Mouse (Mus musculus) cerebellum, adult 9-10 months (tissue): Measurements from ENCODE around the gene Usf1.

Experiments used
- DNase-seq: peaks from one replicate; pipeline ENCODE4 v3.0.0; 2022

Gene Usf1

DNA sequence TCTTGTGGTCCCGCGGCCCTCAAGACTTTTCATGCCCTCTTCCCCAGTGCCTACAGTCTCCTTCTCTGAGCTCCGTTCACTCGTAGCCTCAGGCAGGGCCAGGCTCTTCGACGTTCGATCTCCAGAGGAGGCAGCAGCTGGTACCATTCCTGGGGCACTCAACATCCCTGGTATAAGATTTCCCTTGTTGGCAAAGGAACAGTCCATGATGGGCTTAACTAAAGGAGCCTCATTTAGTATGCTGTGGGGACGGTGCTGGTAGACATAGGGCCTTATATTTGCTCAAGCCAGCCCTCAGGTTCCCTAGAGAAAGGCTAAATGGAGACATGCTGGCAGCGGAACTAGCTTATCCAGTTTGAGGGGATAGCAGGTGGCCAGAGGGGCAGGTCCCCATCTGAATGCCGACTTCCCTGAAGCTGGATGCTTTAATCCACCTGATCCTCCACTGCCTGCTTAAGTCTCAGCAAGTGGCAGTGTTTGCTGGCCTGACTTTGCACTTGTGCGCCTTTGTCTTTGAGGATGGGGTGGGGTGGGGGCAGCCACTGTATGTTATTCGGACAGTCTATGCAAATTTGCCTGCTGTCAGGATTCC is 8.3 kb downstream of the Usf1 start:
- DNase-seq = no peak

- no peak for DNase-seq
Measured at GRCm38 (mm10) chr1:171419905-171420304, 8.8 kb downstream of the Usf1 start.

- DNase-seq = no peak
Measured at GRCm38 (mm10) chr1:171422504-171423095, 11.5 kb downstream of the Usf1 start.

DNA sequence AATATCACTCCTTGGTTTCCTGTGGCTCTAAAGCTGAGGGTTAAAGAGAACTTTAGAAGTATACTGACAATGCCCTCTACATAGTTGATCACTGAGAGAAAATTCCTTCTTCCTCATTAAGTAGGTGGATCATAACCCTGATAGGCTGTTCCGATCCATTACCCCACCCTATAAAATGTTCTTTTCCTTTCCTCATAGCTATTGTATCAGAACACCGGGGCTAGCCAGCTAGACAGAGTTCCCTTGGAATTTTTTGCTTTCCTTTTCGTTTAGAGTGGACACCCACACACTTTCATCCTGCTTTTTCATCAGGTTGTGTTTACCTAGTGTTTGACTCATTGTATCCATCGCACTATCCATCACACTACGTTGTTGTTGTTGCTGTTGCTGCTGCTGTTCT is 13.5 kb downstream of the Usf1 start:
- no peak for DNase-seq

GRCm38 (mm10) chr1:171425126-171425525 is 14.0 kb downstream of the Usf1 start:
- no peak for DNase-seq

- DNase-seq = no peak
Measured at GRCm38 (mm10) chr1:171432158-171432557, 21.0 kb downstream of the Usf1 start.

DNA sequence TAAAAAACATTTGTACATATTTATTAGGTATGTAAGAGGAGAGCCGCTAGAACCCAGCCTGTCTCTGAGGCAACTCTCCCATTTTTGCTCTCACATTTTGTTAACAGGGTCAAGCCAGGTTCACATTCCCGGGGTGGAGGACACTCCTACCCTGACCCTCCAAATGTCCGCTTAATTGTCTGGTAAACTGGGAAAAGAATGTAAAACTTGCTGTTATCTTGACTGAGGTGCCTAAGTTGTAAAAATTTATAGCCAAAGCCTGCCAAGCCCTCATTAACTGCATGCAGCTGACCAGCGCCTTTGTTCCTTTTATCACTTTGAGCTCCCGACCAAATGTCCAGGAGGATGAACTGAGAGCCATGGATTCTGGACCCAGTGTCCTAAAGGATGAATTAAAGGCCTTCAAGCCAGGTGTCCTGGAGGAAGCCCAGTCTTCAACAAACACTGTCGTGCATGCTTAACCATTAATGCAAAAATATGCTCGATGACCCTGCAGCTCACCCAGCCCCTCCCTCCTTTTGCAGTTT is 24.2 kb downstream of the Usf1 start:
- no peak for DNase-seq

DNA sequence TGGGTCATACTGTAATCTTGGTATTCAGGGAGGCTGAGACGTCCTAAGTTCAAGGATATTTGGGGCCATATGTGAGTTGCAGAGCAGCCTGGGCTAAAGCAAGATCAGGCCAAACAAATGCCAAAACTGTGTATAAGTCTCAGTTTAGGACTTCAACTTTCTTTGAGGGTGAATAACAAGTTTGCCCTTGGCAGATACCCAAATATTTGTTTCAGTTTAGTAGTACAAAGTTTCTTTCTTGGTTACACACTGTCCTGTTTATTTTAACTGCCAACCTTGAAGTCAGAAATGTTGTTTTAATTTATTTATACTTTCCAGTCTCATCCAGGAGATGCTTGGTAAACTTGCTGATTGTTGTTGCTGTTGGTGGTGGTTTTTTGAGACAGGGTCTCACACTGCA is 24.9 kb downstream of the Usf1 start:
- no peak for DNase-seq

DNA sequence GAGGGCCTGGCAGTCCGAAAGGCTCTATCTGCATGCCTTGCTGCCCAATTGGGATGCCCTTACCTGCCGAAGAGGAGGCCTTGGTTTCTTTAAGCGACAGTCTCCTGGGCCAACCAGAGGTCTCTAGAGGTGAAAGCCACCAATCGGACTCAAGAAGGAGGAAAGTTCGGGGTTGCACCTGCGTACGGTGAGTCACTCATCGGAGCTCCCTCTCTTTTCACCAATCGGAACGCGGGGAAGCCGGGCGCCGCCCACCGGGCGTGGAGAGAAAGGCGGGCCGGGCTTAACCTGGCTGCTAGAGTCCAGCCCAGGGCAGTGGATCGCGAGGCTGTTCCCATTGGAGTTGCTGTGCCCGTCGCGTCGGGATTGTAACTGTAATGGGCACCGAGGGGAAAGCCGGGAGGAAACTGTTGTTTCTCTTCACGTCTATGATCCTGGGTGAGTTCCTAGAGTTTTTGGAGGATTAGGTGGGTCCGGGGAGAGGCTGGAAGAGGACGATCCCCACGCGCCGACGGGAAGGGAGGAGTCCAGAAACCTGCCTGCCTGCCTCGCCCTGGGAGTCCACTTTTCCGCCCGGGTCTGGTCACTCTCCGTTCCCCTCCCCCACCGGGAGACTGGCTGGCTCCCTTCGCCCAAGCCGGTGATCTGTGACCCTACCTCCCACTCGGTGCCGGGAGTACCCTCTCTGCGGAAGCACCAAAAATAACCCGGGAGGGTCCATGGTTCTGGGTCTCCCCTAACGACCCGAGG is 26.3 kb downstream of the Usf1 start, which contains the start of gene F11r:
Gene F11r (plus strand): TSS at position 272 of the 750 bp plus-strand sequence.
- DNase-seq = peak; percentile 90

DNA sequence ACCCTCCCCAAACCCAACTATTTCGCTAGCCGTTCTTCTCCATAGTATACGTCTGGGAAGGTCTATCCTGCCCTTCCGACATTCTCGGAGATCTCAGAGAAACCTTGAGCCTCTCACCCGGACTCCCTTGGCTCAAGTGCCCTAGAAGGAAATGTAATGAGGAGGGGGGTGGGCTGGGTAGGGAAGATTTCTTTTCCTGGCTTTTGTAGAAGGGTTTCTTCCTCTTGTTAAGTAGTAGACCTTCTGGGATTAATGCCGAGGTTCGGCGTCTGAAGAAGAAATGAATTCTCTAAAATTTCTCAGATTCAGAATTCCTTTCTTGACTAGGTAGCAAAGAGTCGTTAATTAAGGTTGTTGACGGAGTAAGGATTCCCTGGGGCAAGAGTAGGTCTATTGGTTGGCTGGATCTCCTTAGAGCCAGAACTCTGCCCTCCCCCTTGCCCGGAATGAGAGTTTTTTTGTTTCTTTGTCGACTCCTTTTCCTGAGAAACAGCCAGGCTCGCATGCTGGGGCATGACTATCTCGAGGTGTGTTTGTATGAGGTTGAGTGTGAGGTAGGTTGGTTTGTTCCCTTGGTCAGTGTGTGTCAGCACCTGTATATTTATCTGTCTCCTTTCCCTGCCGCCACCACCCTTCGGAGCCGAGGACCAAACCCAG is 27.0 kb downstream of the Usf1 start:
- DNase-seq = no peak

DNA sequence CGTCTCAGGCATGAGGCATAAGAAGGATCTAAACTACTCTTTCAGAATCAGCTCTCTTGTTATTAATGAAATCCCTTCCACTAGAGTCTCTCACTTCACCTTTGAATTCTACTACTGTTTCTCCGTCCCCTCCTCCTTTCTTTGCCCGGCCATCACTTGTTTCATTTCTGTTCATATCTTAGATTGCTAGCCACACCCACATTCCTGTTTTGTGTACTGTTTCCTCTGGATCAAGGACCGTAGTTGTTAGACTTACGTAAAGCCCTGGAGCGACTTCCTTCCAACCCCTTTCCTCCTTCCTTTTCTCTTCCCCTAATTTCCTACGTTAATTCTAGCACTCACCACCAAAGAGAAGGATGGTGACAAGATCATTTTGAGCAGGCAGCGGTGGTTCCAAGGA is 28.0 kb downstream of the Usf1 start:
- DNase-seq = no peak

- DNase-seq = no peak
Measured at GRCm38 (mm10) chr1:171440025-171440725, 29.1 kb downstream of the Usf1 start.

DNA sequence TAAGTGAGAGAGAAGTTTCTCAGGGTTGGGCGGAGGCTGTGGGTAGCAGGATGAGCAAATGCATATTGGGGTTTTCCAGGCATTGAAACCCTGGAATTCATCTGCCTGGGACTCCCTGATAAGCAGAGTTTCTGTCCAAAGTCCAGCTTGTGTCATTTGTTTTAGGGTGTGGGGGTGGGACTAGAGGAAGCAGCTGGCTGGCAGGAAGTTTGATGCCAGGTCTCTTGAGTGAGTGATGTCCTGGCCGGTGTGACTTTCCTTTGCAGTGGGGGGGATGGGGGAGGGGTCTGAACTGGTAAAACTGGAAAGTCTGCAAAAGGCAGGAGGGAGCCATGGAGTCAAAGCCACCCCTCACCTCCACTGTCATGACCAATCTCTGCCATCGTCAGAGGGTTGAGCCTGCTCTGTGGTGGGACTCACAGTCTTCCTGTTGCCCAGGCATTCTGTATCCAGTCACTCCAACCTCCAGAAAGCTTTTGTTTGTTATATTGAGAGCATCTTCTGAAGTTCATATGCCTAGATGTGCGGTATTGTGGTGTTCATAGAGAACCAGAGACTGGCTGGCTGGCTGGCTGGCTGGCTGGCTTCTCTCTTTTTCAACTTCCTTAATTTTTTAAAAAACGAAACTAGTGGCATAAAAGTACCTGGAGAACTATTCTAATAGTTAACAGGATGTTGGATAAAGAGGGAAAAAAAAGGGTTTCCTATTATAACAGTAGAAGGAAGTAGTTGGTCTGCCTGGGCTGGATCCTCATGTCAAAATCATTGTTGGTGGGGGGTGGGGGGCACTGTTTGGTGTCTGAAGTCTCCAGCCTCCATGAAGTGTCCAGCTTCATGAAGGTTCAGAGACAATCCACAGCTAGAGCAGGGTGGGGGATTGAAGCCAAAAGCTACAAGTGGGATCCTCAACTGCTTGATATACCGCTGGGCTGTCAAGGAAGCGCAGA is 30.6 kb downstream of the Usf1 start:
- DNase-seq = no peak

- DNase-seq = no peak
Measured at GRCm38 (mm10) chr1:171442413-171442760, 31.3 kb downstream of the Usf1 start.

DNA sequence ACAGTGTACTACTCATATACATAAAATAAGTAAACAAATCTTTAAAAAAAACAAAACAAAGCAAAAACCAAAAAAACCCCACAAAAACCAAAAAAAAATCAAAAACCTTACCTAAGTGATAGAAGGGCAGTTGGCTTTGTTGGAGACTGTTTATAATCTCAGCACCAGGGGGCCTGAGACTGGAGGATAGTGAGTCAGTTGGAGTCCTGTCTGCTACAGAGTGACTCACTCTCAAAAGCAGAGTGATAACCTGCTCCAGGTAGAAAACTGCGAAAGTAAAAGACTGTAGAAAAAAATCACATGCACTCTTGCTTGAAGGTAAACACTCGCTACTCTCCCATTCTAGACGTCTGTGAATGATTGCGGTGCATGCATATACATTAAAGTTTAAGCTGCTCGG is 33.9 kb downstream of the Usf1 start:
- no peak for DNase-seq

- no peak for DNase-seq
Measured at GRCm38 (mm10) chr1:171446854-171447253, 35.7 kb downstream of the Usf1 start.

DNA sequence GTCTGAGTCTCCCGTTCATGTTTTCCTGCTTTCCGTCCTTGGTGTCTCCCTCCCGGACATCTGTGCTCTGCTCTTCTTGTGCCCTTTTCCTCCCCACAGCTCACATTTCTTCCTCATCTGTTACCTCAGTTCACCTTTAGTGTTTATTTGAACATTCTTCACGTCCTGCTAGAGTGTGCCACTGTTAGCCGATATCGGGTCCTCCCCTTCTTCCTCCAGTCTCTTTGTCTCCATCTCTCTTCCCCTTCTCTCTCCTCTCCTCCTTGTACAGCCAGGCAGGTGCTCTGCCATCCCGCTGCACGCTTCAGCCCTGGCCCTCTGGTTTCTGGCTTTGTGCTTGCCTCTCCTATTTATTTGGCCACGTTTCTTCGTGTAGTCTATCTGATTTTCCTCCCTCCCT is 36.6 kb downstream of the Usf1 start:
- DNase-seq = no peak

GRCm38 (mm10) chr1:171450062-171450461 is 38.9 kb downstream of the Usf1 start:
- DNase-seq = no peak

- no peak for DNase-seq
Measured at GRCm38 (mm10) chr1:171451001-171451400, 39.9 kb downstream of the Usf1 start.

DNA sequence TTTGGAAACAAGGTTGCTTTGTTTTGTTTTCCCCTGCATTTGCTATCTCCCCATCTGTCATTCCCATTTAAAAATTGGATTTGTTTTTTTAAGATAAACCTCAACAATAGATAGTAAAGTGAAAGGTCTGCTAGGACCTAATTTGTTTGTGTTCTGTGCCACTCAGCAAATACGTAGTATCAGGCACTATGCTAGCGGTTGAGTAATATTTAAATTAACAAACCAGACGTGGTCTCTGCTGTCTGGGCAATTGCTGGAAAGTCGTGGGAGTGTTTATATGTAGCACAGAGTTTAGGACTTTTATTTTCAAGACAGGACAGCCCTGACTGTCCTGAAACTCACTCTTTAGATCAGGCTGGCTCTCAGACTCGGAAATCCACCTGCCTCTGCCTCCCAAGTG is 41.4 kb downstream of the Usf1 start:
- no peak for DNase-seq

DNA sequence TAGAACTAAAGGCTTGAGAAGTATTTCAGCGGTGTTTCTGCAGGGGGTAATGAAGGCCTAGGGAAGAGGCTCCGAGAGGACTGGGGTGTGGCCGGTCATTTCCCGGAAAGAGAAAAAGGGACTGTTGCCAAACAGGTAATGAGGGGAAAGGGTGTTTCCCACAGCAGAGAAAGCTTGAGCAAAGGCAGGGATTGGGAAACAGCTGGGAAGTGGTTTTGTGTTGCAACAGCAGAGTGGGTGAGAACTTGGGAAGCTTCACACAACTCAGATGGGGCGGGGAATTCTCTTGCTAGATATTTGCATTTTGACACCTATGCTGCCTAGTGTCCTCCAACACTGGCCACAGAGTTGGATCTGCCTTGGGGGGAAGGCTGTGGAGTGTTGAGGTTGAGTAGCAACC is 41.8 kb downstream of the Usf1 start:
- DNase-seq = no peak

DNA sequence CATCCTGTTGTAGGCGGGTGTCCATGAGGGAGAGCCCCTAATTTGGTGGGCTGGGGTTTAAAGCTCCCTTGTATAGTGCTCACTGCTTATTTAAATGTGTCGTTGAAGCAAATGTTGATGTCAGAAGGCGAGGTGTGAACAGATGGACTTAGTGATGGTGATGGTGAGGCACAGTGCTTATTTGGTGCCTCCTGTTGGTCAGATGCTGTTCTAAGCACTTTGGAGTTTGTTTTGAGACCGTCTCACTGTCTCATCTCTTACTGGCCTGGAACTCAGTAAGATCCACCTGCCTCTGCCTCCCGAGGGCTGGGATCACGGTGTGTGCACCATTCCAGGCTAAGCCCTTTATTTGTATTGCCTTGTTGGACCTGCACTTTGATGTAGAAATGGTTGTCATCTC is 43.8 kb downstream of the Usf1 start:
- DNase-seq = no peak
